Mouse (Mus musculus): ENCODE measurements around the gene Osbpl8.

DNA sequence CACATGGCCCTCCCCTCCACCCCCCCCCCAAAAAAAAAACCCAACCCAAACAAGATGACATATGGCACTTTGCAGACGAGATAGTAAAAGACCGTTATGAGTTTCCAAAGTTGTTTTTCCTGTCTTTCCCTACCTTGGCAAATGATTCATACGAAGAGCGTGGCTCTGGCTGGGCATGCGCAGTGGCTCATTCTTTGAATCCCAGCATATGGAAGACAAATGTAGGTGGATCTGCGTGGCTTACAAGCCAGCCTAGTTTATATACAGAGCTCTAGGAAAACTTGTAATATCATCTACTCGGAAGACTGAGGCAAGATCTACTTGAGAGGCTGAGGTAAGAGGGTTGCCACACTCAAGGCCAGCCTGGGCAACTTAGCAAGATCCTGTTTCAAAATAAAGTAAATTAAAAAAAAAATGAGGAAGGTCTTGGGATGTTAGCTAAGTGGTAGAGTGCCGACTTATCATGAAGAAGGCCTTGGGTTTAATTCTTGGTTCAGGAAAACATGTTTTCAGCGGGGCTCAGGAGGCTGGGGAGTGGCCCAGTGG lies 30.1 kb upstream of the Osbpl8 start:
- TF ChIP-seq CTCF (conservative IDR thresholded peaks at IDR 0.05 in 1 of 2, IDR thresholded peaks at IDR 0.05 in 1 of 2; ENCODE audit: low read depth in 2 of 2, low read length in 2 of 2) = no peak
- no peak for TF ChIP-seq POLR2A (IDR thresholded peaks at IDR 0.05; ENCODE audit: low read depth, low read length)
- no peak for TF ChIP-seq ELF1 (IDR thresholded peaks at IDR 0.05; ENCODE audit: low read depth, low read length)
- no peak for TF ChIP-seq ZMIZ1 (IDR thresholded peaks at IDR 0.05; ENCODE audit: low read depth, low read length)
- no peak for TF ChIP-seq RAD21 (IDR thresholded peaks at IDR 0.05; ENCODE audit: low read depth, low read length)
- no peak for TF ChIP-seq PAX5 (IDR thresholded peaks at IDR 0.05; ENCODE audit: low read length)
- TF ChIP-seq CHD2 (IDR thresholded peaks at IDR 0.05; ENCODE audit: low read length) = no peak
- TF ChIP-seq MYC (IDR thresholded peaks at IDR 0.05; ENCODE audit: low read depth, low read length) = no peak
- TF ChIP-seq USF1 (IDR thresholded peaks at IDR 0.05; ENCODE audit: low read depth, low read length) = no peak
- TF ChIP-seq USF2 (conservative IDR thresholded peaks at IDR 0.05; ENCODE audit: low read depth, low read length) = no peak

Data from CH12.LX (cell line).